Mouse (Mus musculus): ENCODE measurements around the gene Slc17a7.

The Slc17a7 gene

GRCm38 (mm10) chr7:45208260-45208659 is 44.5 kb downstream of the Slc17a7 start:
- DNase-seq, result no peak

- DNase-seq, result no peak
Measured at GRCm38 (mm10) chr7:45211070-45211469, 47.3 kb downstream of the Slc17a7 start.

GRCm38 (mm10) chr7:45211851-45212251 is 48.1 kb downstream of the Slc17a7 start, which contains the start of gene Dkkl1:
Gene Dkkl1 (minus strand): TSS chr7:45212147.
- DNase-seq, result no peak

- DNase-seq, result no peak
Measured at GRCm38 (mm10) chr7:45212356-45212755, 48.6 kb downstream of the Slc17a7 start.

- no peak for DNase-seq
Measured at GRCm38 (mm10) chr7:45213708-45214107, 50.0 kb downstream of the Slc17a7 start.

- peak; percentile 74 for DNase-seq
Measured at GRCm38 (mm10) chr7:45215673-45216441, 52.1 kb downstream of the Slc17a7 start, which contains the start of gene Tead2. Gene Tead2 (plus strand): TSS chr7:45215753.

- DNase-seq, result peak; percentile 88
Measured at GRCm38 (mm10) chr7:45216442-45217183, 52.9 kb downstream of the Slc17a7 start.

GRCm38 (mm10) chr7:45221680-45222079 is 57.9 kb downstream of the Slc17a7 start:
- DNase-seq, result no peak

GRCm38 (mm10) chr7:45224826-45225225 is 61.1 kb downstream of the Slc17a7 start:
- DNase-seq, result no peak
